Mouse (Mus musculus): Measurements from ENCODE around the gene Trpd52l3.
"Not testable (repeated sequence)": the region's sequence is repeated elsewhere in the genome, so short reads cannot be mapped to it uniquely, and the experiment has no call there.

DNA sequence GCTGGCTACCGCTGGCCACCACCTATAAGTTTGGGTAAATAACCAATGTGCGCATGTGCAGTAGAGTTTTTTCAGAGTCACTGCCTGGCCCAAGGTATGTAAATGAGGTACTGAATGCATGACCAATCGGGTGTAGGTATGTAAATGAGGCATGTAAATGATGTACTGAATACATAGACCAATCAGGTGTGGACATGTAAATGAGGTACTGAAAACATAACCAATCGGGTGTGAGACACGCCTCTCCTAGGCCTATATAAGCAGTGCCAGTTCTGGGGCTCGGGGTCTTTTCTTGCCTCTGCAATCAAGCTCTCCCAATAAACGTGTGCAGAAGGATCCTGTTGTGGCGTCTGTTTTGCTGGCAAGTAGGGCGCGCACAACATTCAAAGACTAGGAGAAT is 19.8 kb downstream of the Trpd52l3 start:
- TF ChIP-seq POLR2A (IDR thresholded peaks at IDR 0.05; ENCODE audit: borderline replicate concordance, extremely low read depth, insufficient read depth, insufficient read length, poor library complexity, severe bottlenecking); CTCF (IDR thresholded peaks at IDR 0.05; ENCODE audit: borderline replicate concordance, extremely low read depth, insufficient read depth, insufficient read length): not testable (repeated sequence)
